Mouse (Mus musculus) kidney, adult 8-10 months (tissue): Measurements from ENCODE around the gene Nrap.
"Not testable (repeated sequence)": the region's sequence is repeated elsewhere in the genome, so short reads cannot be mapped to it uniquely, and the experiment has no call there.

Experiments used
- DNase-seq, 2 experiments: peaks; one replicate each; pipeline ENCODE4 v3.0.0; 2022

Gene Nrap

DNA sequence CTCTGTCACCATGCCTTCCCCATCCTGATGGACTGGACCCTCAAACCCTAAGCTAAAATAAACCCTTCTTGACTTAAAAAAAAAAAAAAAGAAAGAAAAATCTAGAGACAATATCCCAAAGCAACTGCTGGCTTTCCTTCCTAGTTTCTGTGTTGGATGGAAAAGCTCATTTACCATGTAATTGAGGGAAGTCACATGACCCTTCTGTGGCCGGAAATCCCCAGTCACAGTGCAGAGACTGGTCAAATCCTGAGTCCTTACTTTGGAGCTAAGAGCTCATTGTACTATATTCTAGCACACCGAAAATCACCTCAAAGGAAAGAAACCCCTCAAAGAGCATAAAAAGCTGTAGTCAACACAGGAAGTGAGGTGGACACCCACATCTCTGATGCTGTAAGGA is 30.9 kb downstream of the Nrap start:
- no peak for DNase-seq

DNA sequence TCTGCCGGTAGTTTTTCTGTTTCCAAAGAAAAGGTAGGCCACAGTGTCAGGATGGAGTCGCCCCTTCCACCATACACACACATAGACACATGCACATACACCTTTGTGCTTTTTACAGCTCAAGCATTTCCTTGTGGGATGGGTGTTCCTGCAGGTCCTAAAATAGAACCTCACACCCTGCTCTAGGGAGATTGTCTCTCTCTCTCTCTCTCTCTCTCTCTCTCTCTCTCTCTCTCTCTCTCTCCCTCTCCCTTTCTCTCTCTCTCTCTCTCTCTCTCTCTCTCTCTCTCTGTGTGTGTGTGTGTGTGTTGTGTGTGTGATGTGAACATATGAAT is 32.5 kb downstream of the Nrap start:
- DNase-seq = not testable (repeated sequence)

DNA sequence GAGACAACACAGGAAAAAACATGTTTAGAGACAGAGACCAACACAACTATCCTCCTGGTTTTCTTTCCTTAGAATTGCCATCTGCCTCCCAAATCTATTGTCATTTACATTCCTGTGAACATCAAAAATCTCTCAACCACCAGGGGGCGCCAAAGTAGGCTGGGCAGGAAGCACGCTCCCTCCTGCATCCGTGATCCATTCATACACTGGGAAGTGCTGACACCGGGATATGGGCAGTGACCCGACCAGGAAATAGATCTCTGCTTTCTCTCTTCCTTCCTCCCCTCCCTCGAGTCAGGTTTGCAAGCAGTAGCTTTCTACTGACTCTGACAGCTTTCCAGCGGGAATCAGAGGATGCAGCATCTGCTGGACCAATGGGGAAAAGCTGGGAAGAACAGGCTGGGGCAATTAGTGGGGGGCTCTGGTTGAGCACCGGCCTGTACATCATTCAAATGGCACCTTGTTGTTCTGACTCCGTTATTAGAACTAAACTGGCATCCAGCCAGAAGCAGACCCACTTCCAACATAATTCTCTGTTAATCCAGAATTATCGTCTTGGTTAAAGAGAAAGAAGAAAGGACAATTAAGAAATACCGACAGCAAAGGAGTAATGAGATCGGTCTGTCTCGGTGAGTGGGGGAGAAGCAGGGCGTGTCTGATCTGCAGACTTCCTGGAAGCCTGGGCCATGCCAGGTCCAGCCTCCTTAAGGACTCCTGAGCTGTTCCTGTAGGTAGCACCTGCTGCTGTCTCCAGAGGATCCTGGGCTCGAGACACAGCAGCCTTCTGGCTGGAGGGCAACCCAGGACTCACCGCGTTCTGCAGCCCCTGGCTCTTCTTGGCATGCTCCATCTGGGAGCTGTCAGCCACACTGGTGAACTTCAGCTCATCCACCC is 33.1 kb downstream of the Nrap start:
- DNase-seq = peak; percentile 42 to 78

DNA sequence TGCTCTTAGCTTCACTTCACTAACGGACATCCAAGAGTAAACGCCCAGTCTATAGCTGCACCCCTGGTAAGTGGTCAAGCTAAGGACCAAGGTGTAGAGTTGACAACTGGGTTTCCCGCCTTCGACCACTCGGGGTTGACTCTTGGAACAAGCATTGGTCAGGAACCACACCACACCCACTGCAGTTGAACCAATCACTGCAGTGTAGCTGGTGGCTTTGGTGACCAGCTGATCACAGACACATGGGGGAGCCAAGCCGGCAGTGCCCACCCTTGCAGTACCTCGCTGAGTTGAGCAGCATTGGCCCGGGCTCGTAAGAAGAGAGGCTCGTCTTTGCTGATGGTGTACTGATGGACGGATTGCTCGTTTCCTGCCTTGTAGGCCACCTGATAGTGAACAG is 34.6 kb downstream of the Nrap start:
- DNase-seq = no peak

DNA sequence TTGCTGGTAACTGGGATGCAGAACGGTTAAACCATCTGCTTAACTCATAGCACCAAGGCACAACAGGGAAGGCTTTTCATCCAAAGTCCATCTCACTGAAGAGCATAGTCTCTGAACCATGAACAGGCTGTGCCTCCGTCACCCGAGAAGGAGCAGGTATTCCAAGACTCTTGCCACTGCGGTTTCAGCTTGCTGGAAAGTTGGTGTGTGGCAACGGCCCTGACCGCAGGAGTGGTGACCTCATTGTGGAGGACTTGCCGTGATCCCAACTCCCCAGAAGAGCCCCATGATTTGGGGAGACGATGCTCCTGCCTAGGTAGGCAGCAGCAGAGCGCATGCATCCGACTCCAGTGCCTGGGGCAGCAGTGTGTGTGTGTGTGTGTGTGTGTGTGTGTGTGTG is 36.1 kb downstream of the Nrap start:
- DNase-seq = no peak

DNA sequence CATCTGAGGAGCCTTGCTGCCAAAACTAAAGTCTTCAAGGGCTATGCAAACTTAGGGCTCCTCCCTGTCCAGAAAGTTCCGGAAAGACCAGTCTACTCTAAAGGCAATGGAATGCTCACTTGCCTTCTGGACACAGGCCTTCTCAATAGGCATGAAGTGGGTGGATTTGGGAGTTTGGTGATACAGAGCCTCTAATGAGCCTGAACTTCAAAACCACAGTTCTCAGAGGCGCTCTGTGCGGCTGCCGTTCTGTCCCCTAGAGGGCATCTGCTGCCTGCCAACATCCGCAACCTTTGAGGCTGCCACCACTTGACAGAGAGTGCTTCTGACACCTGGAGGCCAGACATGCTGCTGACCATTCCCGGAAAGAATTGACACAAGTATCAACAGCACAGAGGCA is 40.5 kb downstream of the Nrap start:
- DNase-seq = peak in 1 of 2 experiments; percentile 35

DNA sequence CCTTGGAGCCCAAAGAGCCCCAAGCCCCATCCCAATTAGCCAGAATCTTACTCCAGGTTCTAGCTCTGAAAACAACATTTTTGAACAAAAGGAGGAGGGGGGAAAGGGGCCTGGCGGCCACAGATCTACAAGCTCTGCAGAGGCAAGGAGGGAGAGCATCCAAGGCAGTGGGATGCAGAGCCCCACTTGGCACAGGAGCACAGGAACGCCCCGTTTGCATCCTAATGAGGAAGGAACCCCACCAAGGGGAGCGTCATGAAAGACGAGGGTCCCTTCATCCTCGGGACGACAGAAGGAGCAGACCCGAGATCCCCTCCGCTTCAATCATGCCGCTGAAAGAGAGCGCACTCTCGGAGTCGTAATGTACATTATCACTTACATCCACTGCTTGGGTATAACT is 43.1 kb downstream of the Nrap start:
- DNase-seq = no peak

DNA sequence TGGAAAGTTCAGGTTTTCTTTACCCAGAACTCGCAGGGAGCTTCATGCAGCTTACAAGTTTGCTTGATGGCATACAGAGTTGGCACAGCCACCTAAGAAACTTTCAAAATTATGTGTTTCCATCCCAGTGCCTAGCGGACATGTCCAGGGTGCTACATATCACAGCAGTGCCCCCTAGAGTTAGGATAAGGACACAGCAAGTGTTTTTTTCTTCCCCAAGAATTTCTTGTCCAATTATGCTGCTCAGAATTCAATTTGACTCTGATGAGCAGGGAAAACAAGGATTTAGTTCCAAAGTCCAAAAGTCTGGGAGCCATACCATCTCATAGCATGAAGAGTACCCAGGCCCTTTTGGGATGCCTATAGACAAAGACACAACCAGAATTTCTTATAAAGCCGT is 43.8 kb downstream of the Nrap start:
- DNase-seq = peak in 1 of 2 experiments; percentile 36

DNA sequence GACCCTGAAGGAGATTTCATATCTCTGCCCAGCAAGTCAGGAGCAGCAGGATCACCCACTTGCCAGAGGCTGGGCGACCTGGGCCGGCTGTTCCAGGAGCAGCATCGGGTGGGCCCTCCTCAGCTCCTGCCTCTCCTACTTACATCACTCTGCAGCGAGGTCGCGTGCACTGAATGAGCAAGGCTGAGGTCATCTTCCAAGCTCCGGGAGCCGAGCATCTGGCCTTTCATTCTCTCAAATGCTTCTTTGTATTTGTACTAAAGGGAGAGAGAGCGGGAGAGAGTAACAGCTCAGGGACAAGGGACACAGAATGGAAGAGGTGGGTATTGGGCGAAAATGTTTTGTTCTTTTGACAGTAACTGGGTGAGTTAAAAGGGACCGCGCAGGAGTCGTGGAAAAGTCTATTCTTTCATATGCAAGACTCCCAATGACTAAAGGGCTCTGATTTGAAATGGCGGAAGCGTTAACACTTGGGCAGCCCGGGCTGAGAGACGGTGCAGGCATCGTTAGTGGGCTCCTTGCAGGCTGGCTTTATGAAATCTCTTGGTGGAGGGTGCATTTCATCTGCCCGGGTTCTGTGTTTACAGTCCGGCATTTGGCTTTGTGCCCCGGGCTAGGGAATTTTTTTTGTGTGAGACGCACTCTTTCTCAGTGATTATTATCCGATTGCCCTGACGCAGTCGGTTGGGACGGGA is 45.8 kb downstream of the Nrap start:
- DNase-seq = no peak

DNA sequence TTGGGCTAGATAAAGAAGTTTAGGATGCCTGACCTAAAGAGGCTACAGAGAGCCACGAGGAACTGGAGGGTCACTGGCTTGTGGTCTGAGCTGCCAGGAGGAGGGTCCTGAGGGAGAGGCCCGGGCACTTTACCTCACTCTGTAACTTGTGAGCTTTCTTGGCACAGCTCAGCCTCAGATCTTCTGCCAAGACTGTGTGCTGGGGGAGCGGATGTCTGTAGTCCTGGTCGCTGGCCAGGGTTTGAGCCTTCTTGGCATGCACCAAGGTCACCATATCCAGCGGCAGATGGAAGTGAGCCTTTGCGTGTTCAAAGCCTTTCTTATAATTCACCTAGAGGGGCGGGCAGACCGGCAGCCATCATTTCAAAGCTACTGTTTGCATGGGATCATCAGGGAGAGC is 47.8 kb downstream of the Nrap start:
- DNase-seq = peak; percentile 28 to 52

DNA sequence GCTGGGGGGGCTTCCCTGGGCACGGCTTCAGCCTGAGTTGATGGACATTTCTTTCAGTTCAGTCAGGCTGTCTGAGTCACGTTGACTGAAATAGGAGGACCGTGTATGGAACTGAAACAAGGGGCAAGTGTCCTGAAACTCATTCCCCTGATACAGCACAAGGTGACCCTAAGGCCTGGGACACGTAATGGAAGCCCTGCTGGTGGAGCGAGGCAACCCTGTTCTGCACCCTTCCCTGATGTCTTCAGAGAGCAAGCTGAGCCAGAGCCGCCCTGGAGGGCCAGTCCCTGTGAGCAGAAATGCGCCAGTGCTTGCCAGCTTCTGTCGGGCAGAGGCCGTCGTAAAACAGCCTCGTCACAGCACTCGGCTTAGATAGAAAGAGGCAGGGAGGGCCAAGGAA is 53.0 kb downstream of the Nrap start:
- peak in 1 of 2 experiments; percentile 36 for DNase-seq

DNA sequence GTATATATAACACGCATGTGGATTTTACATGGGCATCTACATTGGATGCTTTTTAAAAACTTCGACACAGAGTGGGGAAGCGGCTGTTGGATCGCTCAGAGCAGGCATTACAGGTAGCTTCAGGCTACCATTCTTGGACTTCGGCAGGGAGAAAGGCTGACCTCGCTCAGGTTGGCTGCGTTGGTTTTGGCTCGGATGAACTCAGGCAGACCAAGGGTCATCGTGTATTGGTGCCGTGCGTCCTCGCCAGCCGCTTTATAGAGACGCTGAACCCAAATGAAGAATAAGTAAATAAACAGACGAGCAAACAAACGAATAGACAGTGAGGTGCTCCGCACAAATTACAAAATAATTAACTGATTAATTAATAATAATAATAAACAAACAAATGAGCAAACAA is 53.5 kb downstream of the Nrap start:
- peak; percentile 53 to 71 for DNase-seq

DNA sequence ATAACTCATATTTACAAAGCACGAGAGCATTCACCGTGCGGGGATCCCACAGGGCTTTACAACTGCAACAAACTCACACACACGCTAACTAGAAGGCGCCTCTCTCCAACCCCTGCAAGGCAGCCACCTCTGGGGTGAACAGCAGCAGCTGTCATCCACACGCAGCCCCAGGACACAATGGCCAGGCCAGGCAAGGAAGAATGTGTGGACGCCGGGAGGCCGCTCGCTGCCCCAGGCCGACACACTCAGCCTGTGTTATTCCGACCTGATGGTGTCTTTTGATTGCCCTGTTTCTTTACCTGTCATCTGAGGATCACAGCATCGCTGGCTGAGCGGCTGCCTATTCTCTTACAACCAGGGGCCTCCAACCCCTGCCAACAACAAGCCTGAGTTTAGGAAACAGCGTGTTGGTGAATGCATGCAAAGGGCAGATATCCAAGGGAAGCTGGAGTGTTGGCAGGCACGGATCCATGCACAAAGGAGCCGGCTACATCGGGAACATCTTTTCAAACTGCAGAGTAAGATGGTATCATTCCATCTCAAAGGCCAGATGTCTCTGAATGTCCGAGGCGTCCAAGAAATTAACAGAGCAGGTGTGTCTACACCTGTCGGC is 63.5 kb downstream of the Nrap start:
- DNase-seq = no peak

DNA sequence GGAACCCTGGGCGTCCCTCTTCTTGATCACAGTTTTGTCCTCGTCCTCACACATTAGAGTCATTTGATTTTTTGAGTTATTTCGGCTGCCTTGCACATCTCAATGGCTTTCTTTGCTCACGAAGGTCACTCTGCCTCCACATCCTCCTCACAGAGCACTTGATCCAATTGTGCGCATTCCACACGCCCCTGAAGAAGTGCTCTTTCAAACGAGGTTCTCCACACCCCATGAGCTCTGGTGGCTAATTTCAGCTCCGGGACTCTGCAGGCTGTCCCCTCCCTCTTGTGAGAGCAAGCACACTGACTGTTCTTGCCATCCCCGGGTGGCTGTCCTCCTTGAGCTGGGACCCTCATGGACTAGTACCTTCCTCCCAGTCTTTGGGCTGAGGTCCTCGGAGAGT is 64.2 kb downstream of the Nrap start:
- DNase-seq = no peak

DNA sequence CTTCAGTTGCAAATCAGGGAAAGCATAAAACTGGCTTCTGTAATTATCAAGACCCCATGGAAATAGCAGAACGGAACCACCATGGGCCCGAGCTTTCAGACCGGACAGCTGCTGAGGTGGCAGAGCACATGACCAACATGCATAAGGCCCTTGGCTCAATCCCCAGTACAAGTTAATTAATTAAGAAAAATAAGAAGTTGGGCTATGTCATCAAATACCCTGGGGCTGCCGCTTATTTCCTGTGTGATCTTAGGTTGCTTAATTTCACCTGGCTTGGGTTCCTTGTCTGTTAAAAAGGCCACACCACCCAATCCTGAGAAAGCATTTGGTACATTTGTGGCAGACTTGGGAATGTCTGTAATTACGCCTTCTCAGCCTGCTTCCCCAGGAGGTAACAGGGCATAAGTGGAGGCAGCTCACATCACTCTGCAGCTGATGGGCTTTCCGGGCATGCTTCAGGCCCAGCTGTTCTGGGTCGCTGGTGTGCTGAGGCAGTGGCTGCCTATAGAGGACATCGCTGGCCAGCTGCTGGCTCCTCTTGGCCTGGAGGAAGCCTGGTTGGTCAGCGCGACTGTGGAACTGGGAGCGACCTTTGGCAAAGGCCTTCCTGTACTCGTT is 68.4 kb downstream of the Nrap start:
- peak; percentile 33 to 34 for DNase-seq

DNA sequence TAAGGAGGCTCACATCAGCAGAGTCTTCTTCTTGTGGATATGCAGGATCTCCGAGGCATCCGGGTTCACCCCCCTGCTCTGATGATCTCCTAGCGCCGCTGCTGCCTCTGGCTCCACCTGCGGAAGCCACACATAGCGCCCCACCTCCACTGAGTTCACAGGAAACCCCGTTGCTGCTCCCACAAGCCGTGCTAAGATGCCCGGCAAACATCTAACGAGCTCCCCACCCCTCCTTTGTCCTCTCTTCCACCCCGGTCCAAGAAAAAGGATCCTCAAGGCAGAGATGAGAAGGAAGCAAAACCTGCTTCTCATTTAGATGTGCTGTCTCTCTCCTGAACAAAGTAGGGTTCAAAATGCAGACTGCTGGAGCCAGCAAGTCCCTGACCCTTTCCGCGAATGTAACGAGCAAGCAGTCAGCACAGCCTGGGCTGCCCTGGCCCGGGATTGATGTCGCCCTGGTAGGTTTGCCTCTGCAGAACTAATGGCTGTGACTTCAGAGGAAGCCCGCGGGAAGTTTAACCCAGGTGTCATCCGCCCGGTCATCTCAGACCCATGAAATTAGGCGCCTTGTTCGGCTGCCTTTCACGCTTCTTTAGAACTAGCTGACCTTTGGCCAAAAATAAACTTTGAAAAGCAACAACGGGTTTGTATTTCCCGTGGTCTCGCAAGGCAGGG is 69.5 kb downstream of the Nrap start:
- peak; percentile 17 to 49 for DNase-seq

DNA sequence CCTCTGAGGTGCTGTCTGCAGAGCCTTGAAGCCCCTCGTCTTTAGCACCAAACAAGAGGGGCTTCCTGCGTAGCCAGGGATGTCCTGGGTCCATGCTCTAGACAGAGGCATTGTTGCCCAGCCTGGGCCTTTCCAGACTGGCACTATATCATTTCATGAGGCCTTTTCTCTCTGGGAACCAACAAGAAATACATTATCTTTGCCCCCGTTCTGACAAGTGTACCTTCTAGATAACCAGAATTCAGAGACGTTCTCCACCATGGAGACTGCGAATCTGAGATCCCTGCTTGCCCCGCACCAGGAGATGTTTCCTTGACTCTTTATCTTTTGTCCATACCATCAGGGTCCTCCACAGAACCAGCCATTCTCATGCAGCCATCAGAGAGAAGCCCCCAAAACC is 70.2 kb downstream of the Nrap start:
- DNase-seq = no peak

DNA sequence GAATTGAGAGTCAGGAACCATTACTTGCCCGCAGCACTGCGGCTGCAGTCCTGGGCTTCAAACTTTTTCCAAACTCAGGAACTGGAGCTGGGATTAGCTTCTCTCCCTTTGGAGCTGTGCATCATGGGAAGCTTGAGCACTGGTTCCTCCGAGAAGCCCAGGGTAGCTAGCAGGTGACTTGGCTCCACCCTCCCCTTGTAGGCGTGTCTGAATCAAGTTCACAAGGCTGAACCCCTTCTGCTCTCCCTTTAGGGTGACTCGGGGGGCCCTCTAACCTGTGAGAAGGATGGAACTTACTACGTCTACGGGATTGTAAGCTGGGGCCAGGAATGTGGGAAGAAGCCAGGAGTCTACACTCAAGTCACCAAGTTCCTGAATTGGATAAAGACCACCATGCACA is 70.6 kb downstream of the Nrap start:
- DNase-seq = no peak

DNA sequence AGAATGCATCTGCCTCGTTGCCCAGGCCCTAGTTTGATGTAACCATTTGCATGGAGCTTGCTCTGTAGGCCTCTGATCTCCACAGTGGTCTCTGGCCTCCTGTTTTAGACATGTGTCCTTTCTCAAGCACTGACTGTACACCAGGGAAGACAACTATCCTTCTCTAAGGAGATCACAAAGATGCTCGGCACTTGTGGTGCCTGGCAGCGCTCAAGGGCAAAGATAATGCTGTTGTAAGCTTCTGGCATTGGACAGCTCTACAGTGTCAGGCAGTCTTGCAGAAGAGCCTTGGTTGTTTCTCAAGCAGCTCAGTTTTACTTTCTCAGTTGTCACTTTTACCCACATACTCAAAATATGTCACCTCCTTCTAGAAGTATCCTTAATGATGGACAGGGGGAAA is 73.3 kb downstream of the Nrap start:
- DNase-seq = no peak

DNA sequence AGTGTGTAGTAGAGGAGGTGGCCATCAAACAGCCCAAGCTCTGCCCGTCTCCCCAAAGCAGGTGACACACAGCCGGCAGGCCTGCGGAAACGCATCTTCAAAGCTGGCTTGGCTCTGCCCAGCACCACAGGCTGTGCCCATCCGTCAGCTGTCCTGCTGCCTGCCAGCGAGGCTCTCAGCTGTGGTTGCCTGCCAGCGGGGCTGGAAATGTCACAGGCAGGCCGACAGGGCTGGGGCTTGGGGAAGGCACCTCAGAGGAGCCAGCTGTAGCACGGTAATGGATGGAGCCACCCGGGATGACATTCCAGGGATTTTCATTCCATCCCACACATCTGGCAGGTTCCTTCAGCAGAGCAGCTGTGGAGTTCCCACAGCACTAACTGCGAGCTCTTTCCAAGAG is 89.0 kb downstream of the Nrap start:
- no peak for DNase-seq

DNA sequence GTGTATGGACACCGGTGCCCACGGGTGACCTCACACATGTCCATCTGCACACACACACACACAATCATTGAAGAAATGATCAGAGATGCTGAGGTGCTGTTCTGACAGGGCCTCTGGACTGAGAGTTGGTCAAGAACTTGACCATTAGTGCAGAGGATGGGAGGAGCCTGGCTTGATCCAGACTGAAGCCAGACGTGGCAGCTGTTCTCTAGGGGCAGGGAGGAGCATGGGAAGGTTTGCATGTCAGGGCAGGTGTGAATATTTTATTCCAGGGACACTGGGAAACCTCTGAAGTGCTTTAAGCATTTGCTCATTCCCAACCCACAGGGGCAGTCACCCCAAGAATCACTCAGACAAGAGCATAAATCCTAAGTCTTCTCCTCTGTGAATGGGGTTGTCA is 92.6 kb downstream of the Nrap start:
- no peak for DNase-seq

DNA sequence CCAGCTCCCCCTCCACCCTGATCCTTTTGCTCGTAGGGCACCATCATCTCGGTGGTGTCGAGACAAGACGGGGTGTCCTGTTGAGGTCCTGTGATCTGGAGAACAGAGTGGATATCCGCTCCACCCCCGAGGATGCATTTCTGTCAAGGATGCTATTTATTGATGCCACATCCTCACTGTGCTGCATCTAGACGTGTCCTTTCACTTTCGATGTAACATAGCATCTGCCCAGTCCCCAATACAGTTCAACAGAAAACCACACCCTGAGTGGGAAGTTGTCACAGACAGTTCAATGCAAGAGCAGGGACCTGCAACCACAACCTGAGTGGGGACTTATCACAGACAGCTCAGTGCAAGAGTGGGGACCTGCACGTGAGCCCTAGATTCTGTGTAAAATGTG is 93.2 kb downstream of the Nrap start:
- DNase-seq = no peak
